Mouse (Mus musculus) heart, embryonic 12.5 days (tissue): ENCODE data around the gene Slc39a8. TPM values are rescaled to one million over a fixed set of nuclear protein-coding genes. Genes with fewer than 3 reads are reported as not detected.

Source experiments
- ATAC-seq: fragments of 200-750 bp; cut with Nextera tagmentation; 2 replicates; pipeline ENCODE4 v1.8.0; 2017; ENCODE audit warnings: moderate TSS enrichment, moderate library complexity; ENCODE audit not compliant: insufficient number of reproducible peaks, low FRiP score
- H3K27ac ChIP-seq: fragments of 300-500 bp; sonication (generic); 2 replicates; pipeline ENCODE4 v1.5.1; 2016; ENCODE audit warnings: mild to moderate bottlenecking, moderate library complexity; ENCODE audit not compliant: poor library complexity, severe bottlenecking
- H3K27me3 ChIP-seq: fragments of 300-500 bp; sonication (generic); replicated peaks from 2 replicates; pipeline ENCODE4 v1.6.1; 2016; ENCODE audit warnings: mild to moderate bottlenecking, moderate library complexity
- H3K36me3 ChIP-seq: fragments of 300-500 bp; sonication (generic); 2 replicates; pipeline ENCODE4 v1.6.1; 2016; ENCODE audit warnings: mild to moderate bottlenecking, moderate library complexity
- H3K4me1 ChIP-seq: fragments of 300-500 bp; sonication (generic); replicated peaks from 2 replicates; pipeline ENCODE4 v1.6.1; 2016; ENCODE audit warnings: mild to moderate bottlenecking
- H3K4me2 ChIP-seq: fragments of 300-500 bp; sonication (generic); 2 replicates; pipeline ENCODE4 v1.6.1; 2016; ENCODE audit warnings: mild to moderate bottlenecking, moderate library complexity
- H3K4me3 ChIP-seq: fragments of 300-500 bp; sonication (generic); 2 replicates; pipeline ENCODE4 v1.5.1; 2016; ENCODE audit warnings: mild to moderate bottlenecking
- H3K9ac ChIP-seq: fragments of 300-500 bp; sonication (generic); 2 replicates; pipeline ENCODE4 v1.6.1; 2016; ENCODE audit warnings: mild to moderate bottlenecking, moderate library complexity
- H3K9me3 ChIP-seq: fragments of 300-500 bp; sonication (generic); replicated peaks from 2 replicates; pipeline ENCODE4 v1.6.1; 2016; ENCODE audit warnings: mild to moderate bottlenecking, moderate library complexity
- WGBS: fragments of 180-500 bp; shearing (Covaris S2); methylation state at CpG from one replicate; pipeline ENCODE4 v1.1.7; 2016; 5-methylcytosine and 5-hydroxymethylcytosine counted together
- polyA plus RNA-seq: library from polyadenylated mRNA; unstranded; fragments of >200 nt; fragmentation: Nextera tagmentation; extraction: Ambion mirVana; gene quantifications from 2 replicates; pipeline ENCODE4 v1.2.1, GENCODE M21; 2016

Slc39a8 gene
- polyA plus RNA-seq, 1 experiment from 2014 or later: 36.5 TPM

GRCm38 (mm10) chr3:135873596-135873995 is 48.5 kb downstream of the Slc39a8 start:
- no peak overlapping the region for H3K4me2 ChIP-seq
- H3K4me1 ChIP-seq: no peaks in the 10 kb centered on the region
- H3K36me3 ChIP-seq: peaks cover 6% of the 10 kb centered on the region
- H3K27ac ChIP-seq: no peak overlapping the region
- WGBS: 71% methylated on average over 3 of the region's 3 CpGs
- no peaks in the 10 kb centered on the region for H3K27me3 ChIP-seq
- no peak overlapping the region for H3K4me3 ChIP-seq
- H3K9me3 ChIP-seq: no peaks in the 10 kb centered on the region
- ATAC-seq: no peak
- H3K9ac ChIP-seq: no peak overlapping the region

GRCm38 (mm10) chr3:135878048-135878447 is 53.0 kb downstream of the Slc39a8 start:
- ATAC-seq: no peak
- H3K27ac ChIP-seq: no peak overlapping the region
- H3K4me1 ChIP-seq: no peaks in the 10 kb centered on the region
- H3K9ac ChIP-seq: no peak overlapping the region
- 93% methylated on average over 6 of the region's 6 CpGs for WGBS
- H3K4me2 ChIP-seq: no peak overlapping the region
- H3K4me3 ChIP-seq: no peak overlapping the region
- H3K36me3 ChIP-seq: peaks cover 6% of the 10 kb centered on the region
- H3K9me3 ChIP-seq: no peaks in the 10 kb centered on the region
- no peaks in the 10 kb centered on the region for H3K27me3 ChIP-seq

GRCm38 (mm10) chr3:135885927-135886658 is 61.0 kb downstream of the Slc39a8 start:
- H3K4me3 ChIP-seq: no peak overlapping the region
- H3K9ac ChIP-seq: no peak overlapping the region
- no peaks in the 10 kb centered on the region for H3K4me1 ChIP-seq
- 73% methylated on average over 12 of the region's 12 CpGs for WGBS
- no peaks in the 10 kb centered on the region for H3K9me3 ChIP-seq
- H3K4me2 ChIP-seq: no peak overlapping the region
- no peaks in the 10 kb centered on the region for H3K27me3 ChIP-seq
- no peak overlapping the region for H3K27ac ChIP-seq
- no peaks in the 10 kb centered on the region for H3K36me3 ChIP-seq
- no peak for ATAC-seq

- Histone ChIP-seq H3K4me2 (no peak overlapping the region), H3K4me3 (no peak overlapping the region), H3K27ac (no peak overlapping the region), H3K27me3 (no peaks in the 10 kb centered on the region), H3K36me3 (no peaks in the 10 kb centered on the region), H3K9me3 (no peaks in the 10 kb centered on the region), H3K4me1 (no peaks in the 10 kb centered on the region), H3K9ac (no peak overlapping the region)
- no peak for ATAC-seq
- 47% methylated on average over 12 of the region's 12 CpGs for WGBS
These were observed 61.6 kb downstream of the Slc39a8 start for GRCm38 (mm10) chr3:135886659-135887027.

GRCm38 (mm10) chr3:135887033-135887855 is 62.2 kb downstream of the Slc39a8 start:
- H3K36me3 ChIP-seq: no peaks in the 10 kb centered on the region

GRCm38 (mm10) chr3:135887856-135888155 is 62.7 kb downstream of the Slc39a8 start:
- Histone ChIP-seq H3K9ac (no peak overlapping the region), H3K4me1 (no peaks in the 10 kb centered on the region), H3K4me3 (no peak overlapping the region), H3K9me3 (no peaks in the 10 kb centered on the region), H3K27me3 (no peaks in the 10 kb centered on the region), H3K36me3 (no peaks in the 10 kb centered on the region), H3K4me2 (no peak overlapping the region), H3K27ac (no peak overlapping the region)
- 83% methylated on average over 5 of the region's 5 CpGs for WGBS
- no peak for ATAC-seq

More at GRCm38 (mm10) chr3:135887033-135887855, 62.2 kb downstream of the Slc39a8 start:
- ATAC-seq: no peak
- Histone ChIP-seq H3K4me3 (no peak overlapping the region), H3K27ac (no peak overlapping the region), H3K27me3 (no peaks in the 10 kb centered on the region), H3K4me1 (no peaks in the 10 kb centered on the region), H3K4me2 (no peak overlapping the region), H3K9me3 (no peaks in the 10 kb centered on the region), H3K9ac (no peak overlapping the region)
- 84% methylated on average over 9 of the region's 9 CpGs for whole genome bisulfite sequencing

- no peak overlapping the region for H3K4me2 ChIP-seq
- H3K27ac ChIP-seq: no peak overlapping the region
- no peaks in the 10 kb centered on the region for H3K4me1 ChIP-seq
- H3K9me3 ChIP-seq: no peaks in the 10 kb centered on the region
- H3K36me3 ChIP-seq: no peaks in the 10 kb centered on the region
- H3K4me3 ChIP-seq: no peak overlapping the region
- no peak overlapping the region for H3K9ac ChIP-seq
- no peaks in the 10 kb centered on the region for H3K27me3 ChIP-seq
- peak; percentile 68 for ATAC-seq
These were observed 64.3 kb downstream of the Slc39a8 start for GRCm38 (mm10) chr3:135889401-135889800.

GRCm38 (mm10) chr3:135903366-135903765 is 78.3 kb downstream of the Slc39a8 start:
- WGBS: 78% methylated on average over 1 of the region's 1 CpGs
- H3K27ac ChIP-seq: no peak overlapping the region
- H3K9me3 ChIP-seq: no peaks in the 10 kb centered on the region
- H3K4me3 ChIP-seq: no peak overlapping the region
- H3K4me1 ChIP-seq: no peaks in the 10 kb centered on the region
- no peak overlapping the region for H3K9ac ChIP-seq
- no peak for ATAC-seq
- no peaks in the 10 kb centered on the region for H3K36me3 ChIP-seq
- H3K27me3 ChIP-seq: no peaks in the 10 kb centered on the region
- H3K4me2 ChIP-seq: no peak overlapping the region

GRCm38 (mm10) chr3:135904881-135905280 is 79.8 kb downstream of the Slc39a8 start:
- H3K4me1 ChIP-seq: no peaks in the 10 kb centered on the region
- H3K4me2 ChIP-seq: no peak overlapping the region
- ATAC-seq: no peak
- H3K27ac ChIP-seq: no peak overlapping the region
- no peak overlapping the region for H3K9ac ChIP-seq
- 64% methylated on average over 6 of the region's 6 CpGs for WGBS
- no peaks in the 10 kb centered on the region for H3K9me3 ChIP-seq
- H3K36me3 ChIP-seq: no peaks in the 10 kb centered on the region
- no peaks in the 10 kb centered on the region for H3K27me3 ChIP-seq
- H3K4me3 ChIP-seq: no peak overlapping the region

- H3K4me1 ChIP-seq: no peaks in the 10 kb centered on the region
- H3K27ac ChIP-seq: no peak overlapping the region
- no peak overlapping the region for H3K9ac ChIP-seq
- H3K27me3 ChIP-seq: no peaks in the 10 kb centered on the region
- no peak overlapping the region for H3K4me2 ChIP-seq
- WGBS: 91% methylated on average over 1 of the region's 1 CpGs
- no peaks in the 10 kb centered on the region for H3K36me3 ChIP-seq
- no peak overlapping the region for H3K4me3 ChIP-seq
- H3K9me3 ChIP-seq: no peaks in the 10 kb centered on the region
- ATAC-seq: no peak
These were observed 80.7 kb downstream of the Slc39a8 start for GRCm38 (mm10) chr3:135905729-135906128.

- Histone ChIP-seq H3K4me3 (no peak overlapping the region), H3K4me2 (no peak overlapping the region), H3K27me3 (no peaks in the 10 kb centered on the region), H3K27ac (no peak overlapping the region), H3K9me3 (no peaks in the 10 kb centered on the region), H3K36me3 (no peaks in the 10 kb centered on the region), H3K9ac (no peak overlapping the region), H3K4me1 (no peaks in the 10 kb centered on the region)
- ATAC-seq: no peak
- WGBS: 70% methylated on average over 3 of the region's 3 CpGs
These were observed 81.9 kb downstream of the Slc39a8 start for GRCm38 (mm10) chr3:135907028-135907427.
